Mouse (Mus musculus) hindbrain, embryonic 13.5 days (tissue): ENCODE measurements around the gene N4bp3. TPM values are rescaled to one million over a fixed set of nuclear protein-coding genes. Genes with fewer than 3 reads are reported as not detected.
A peak's percentile ranks its signal among the peaks of the same experiment; 100 is the strongest.
"Not testable (repeated sequence)": the region's sequence is repeated elsewhere in the genome, so short reads cannot be mapped to it uniquely, and the experiment has no call there.

ENCODE experiments used
- ATAC-seq: fragments of 200-750 bp; cut with Nextera tagmentation; 2 replicates; pipeline ENCODE4 v1.8.0; 2017; ENCODE audit warnings: moderate TSS enrichment; ENCODE audit not compliant: low FRiP score
- H3K27ac ChIP-seq: fragments of 300-500 bp; sonication (generic); 2 replicates; pipeline ENCODE4 v1.5.1; 2015; ENCODE audit warnings: inconsistent platforms, mild to moderate bottlenecking, moderate library complexity
- H3K27me3 ChIP-seq: fragments of 300-500 bp; sonication (generic); 2 replicates; pipeline ENCODE4 v1.6.1; 2015; ENCODE audit warnings: mild to moderate bottlenecking, inconsistent platforms
- H3K36me3 ChIP-seq: fragments of 300-500 bp; sonication (generic); 2 replicates; pipeline ENCODE4 v1.6.1; 2015; ENCODE audit warnings: mild to moderate bottlenecking, inconsistent platforms
- H3K4me1 ChIP-seq: fragments of 300-500 bp; sonication (generic); replicated peaks from 2 replicates; pipeline ENCODE4 v1.6.1; 2015; ENCODE audit warnings: inconsistent platforms
- H3K4me2 ChIP-seq: fragments of 300-500 bp; sonication (generic); 2 replicates; pipeline ENCODE4 v1.6.1; 2015; ENCODE audit warnings: inconsistent platforms, mild to moderate bottlenecking, moderate library complexity
- H3K4me3 ChIP-seq: fragments of 300-500 bp; sonication (generic); 2 replicates; pipeline ENCODE4 v1.5.1; 2015; ENCODE audit warnings: mild to moderate bottlenecking, inconsistent platforms
- H3K9ac ChIP-seq: fragments of 300-500 bp; sonication (generic); 2 replicates; pipeline ENCODE4 v1.6.1; 2015; ENCODE audit warnings: mild to moderate bottlenecking, inconsistent platforms
- H3K9me3 ChIP-seq: fragments of 300-500 bp; sonication (generic); 2 replicates; pipeline ENCODE4 v1.6.1; 2016; ENCODE audit warnings: inconsistent platforms
- WGBS: fragments of 180-500 bp; shearing (Covaris S2); methylation state at CpG from one replicate; pipeline ENCODE4 v1.1.7; 2015; 5-methylcytosine and 5-hydroxymethylcytosine counted together
- polyA plus RNA-seq: library from polyadenylated mRNA; unstranded; fragments of >200 nt; fragmentation: Nextera tagmentation; extraction: Ambion mirVana; gene quantifications from 2 replicates; pipeline ENCODE4 v1.2.1, GENCODE M21; 2015

Gene N4bp3
- polyA plus RNA-seq, result 12.9 and 14.1 TPM in 2 replicates

GRCm38 (mm10) chr11:51650691-51651515 lies at the start of gene N4bp3, which contains the start of gene D930048N14Rik:
Gene N4bp3 (minus strand): TSS chr11:51650842.
Gene D930048N14Rik (plus strand): TSS chr11:51650954.
- H3K4me3 ChIP-seq, result peak within 1 kb of the TSS; percentile 67
- H3K4me2 ChIP-seq, result peak within 1 kb of the TSS; percentile 91
- H3K27me3 ChIP-seq, result peaks cover 28% of the 10 kb centered on the region
- 2% methylated on average over 70 of the region's 70 CpGs for WGBS
- peak; percentile 71 for ATAC-seq
- H3K9ac ChIP-seq, result peak within 1 kb of the TSS; percentile 81
- peak within 1 kb of the TSS; percentile 55; the same call in 1 of the 2 replicates for H3K27ac ChIP-seq
- H3K9me3 ChIP-seq, result no peaks in the 10 kb centered on the region
- no peaks in the 10 kb centered on the region for H3K36me3 ChIP-seq
- H3K4me1 ChIP-seq, result peaks cover 41% of the 10 kb centered on the region

- Histone ChIP-seq H3K9ac (no peak overlapping the region), H3K27ac (no peak overlapping the region), H3K27me3 (no peaks in the 10 kb centered on the region), H3K4me1 (peaks cover 2% of the 10 kb centered on the region), H3K4me2 (no peak overlapping the region), H3K4me3 (no peak overlapping the region), H3K36me3 (peaks cover 45% of the 10 kb centered on the region), H3K9me3 (no peaks in the 10 kb centered on the region)
- no peak for ATAC-seq
- WGBS, result 92% methylated on average over 3 of the region's 3 CpGs
Measured at GRCm38 (mm10) chr11:51694984-51695383, 44.3 kb upstream of the N4bp3 start.

- H3K4me2 ChIP-seq, ATAC-seq, H3K9me3 ChIP-seq, H3K9ac ChIP-seq, H3K4me3 ChIP-seq, H3K27me3 ChIP-seq, H3K27ac ChIP-seq: not testable (repeated sequence)
- WGBS, result 76% methylated on average over 3 of the region's 3 CpGs
- Histone ChIP-seq H3K4me1 (peaks cover 17% of the 10 kb centered on the region), H3K36me3 (peaks cover 16% of the 10 kb centered on the region)
Measured at GRCm38 (mm10) chr11:51690597-51690996, 40.0 kb upstream of the N4bp3 start.

GRCm38 (mm10) chr11:51689343-51689742 lies 38.7 kb upstream of the N4bp3 start:
- ATAC-seq, result no peak
- Histone ChIP-seq H3K36me3 (peaks cover 18% of the 10 kb centered on the region), H3K4me1 (peaks cover 17% of the 10 kb centered on the region), H3K27me3 (no peaks in the 10 kb centered on the region), H3K9me3 (no peaks in the 10 kb centered on the region), H3K4me3 (peak overlapping the region; percentile 69), H3K9ac (peak overlapping the region; percentile 79), H3K4me2 (peak overlapping the region; percentile 65), H3K27ac (peak overlapping the region; percentile 99)
- 25% methylated on average over 6 of the region's 6 CpGs for WGBS

- peak within 1 kb of the TSS; percentile 69 for H3K4me3 ChIP-seq
- no peaks in the 10 kb centered on the region for H3K9me3 ChIP-seq
- H3K9ac ChIP-seq, result peak within 1 kb of the TSS; percentile 84
- no peaks in the 10 kb centered on the region for H3K27me3 ChIP-seq
- peak within 1 kb of the TSS; percentile 83 for H3K4me2 ChIP-seq
- peaks cover 18% of the 10 kb centered on the region for H3K36me3 ChIP-seq
- ATAC-seq, result peak; percentile 99
- peaks cover 17% of the 10 kb centered on the region for H3K4me1 ChIP-seq
- under 1% methylated on average over 60 of the region's 60 CpGs for WGBS
- peak within 1 kb of the TSS; percentile 99 for H3K27ac ChIP-seq
Measured at GRCm38 (mm10) chr11:51688330-51689328, 38.0 kb upstream of the N4bp3 start, which contains the start of gene 0610009B22Rik. Gene 0610009B22Rik (minus strand): TSS chr11:51688874.

- no peak overlapping the region for H3K4me3 ChIP-seq
- H3K9me3 ChIP-seq, result no peaks in the 10 kb centered on the region
- no peak overlapping the region for H3K4me2 ChIP-seq
- H3K36me3 ChIP-seq, result peaks cover 12% of the 10 kb centered on the region
- ATAC-seq, result no peak
- no peak overlapping the region for H3K9ac ChIP-seq
- H3K27me3 ChIP-seq, result 0 out of 2 replicates have a peak, but pooled peaks cover 2% of the 10 kb centered on the region
- no peak overlapping the region for H3K27ac ChIP-seq
- H3K4me1 ChIP-seq, result no peaks in the 10 kb centered on the region
- WGBS, result 43% methylated on average over 8 of the region's 8 CpGs
Measured at GRCm38 (mm10) chr11:51681976-51682374, 31.3 kb upstream of the N4bp3 start.

GRCm38 (mm10) chr11:51681324-51681975 lies 30.8 kb upstream of the N4bp3 start:
- Histone ChIP-seq H3K27ac (no peak overlapping the region), H3K36me3 (peaks cover 12% of the 10 kb centered on the region), H3K4me1 (no peaks in the 10 kb centered on the region), H3K9ac (no peak overlapping the region), H3K9me3 (no peaks in the 10 kb centered on the region), H3K4me3 (no peak overlapping the region), H3K4me2 (no peak overlapping the region), H3K27me3 (0 out of 2 replicates have a peak, but pooled peaks cover 2% of the 10 kb centered on the region)
- ATAC-seq, result no peak
- WGBS, result 38% methylated on average over 13 of the region's 13 CpGs

- Histone ChIP-seq H3K9ac (no peak overlapping the region), H3K4me2 (no peak overlapping the region), H3K4me1 (no peaks in the 10 kb centered on the region), H3K27ac (no peak overlapping the region), H3K9me3 (no peaks in the 10 kb centered on the region), H3K4me3 (no peak overlapping the region), H3K36me3 (no peaks in the 10 kb centered on the region), H3K27me3 (0 out of 2 replicates have a peak, but pooled peaks cover 2% of the 10 kb centered on the region)
- ATAC-seq, result no peak
- 77% methylated on average over 3 of the region's 3 CpGs for WGBS
Measured at GRCm38 (mm10) chr11:51679466-51679865, 28.8 kb upstream of the N4bp3 start.

- WGBS, result 82% methylated on average over 6 of the region's 6 CpGs
- ATAC-seq, result no peak
Measured at GRCm38 (mm10) chr11:51677737-51678418, 27.2 kb upstream of the N4bp3 start.

GRCm38 (mm10) chr11:51675386-51675785 lies 24.7 kb upstream of the N4bp3 start:
- no peaks in the 10 kb centered on the region for H3K36me3 ChIP-seq
- H3K4me2 ChIP-seq, result no peak overlapping the region
- no peaks in the 10 kb centered on the region for H3K4me1 ChIP-seq
- 0 out of 2 replicates have a peak, but pooled peaks cover 2% of the 10 kb centered on the region for H3K27me3 ChIP-seq
- 76% methylated on average over 5 of the region's 5 CpGs for WGBS
- no peak for ATAC-seq
- no peak overlapping the region for H3K27ac ChIP-seq
- no peaks in the 10 kb centered on the region for H3K9me3 ChIP-seq
- H3K4me3 ChIP-seq, result no peak overlapping the region
- no peak overlapping the region for H3K9ac ChIP-seq

More at GRCm38 (mm10) chr11:51677737-51678418, 27.2 kb upstream of the N4bp3 start:
- H3K4me3 ChIP-seq, result no peak overlapping the region
- H3K27me3 ChIP-seq, result 0 out of 2 replicates have a peak, but pooled peaks cover 2% of the 10 kb centered on the region
- H3K9me3 ChIP-seq, result no peaks in the 10 kb centered on the region
- no peak overlapping the region for H3K27ac ChIP-seq
- H3K4me1 ChIP-seq, result no peaks in the 10 kb centered on the region
- no peak overlapping the region for H3K4me2 ChIP-seq
- no peaks in the 10 kb centered on the region for H3K36me3 ChIP-seq
- H3K9ac ChIP-seq, result no peak overlapping the region

- 85% methylated on average over 9 of the region's 9 CpGs for WGBS
- Histone ChIP-seq H3K4me2 (no peak overlapping the region), H3K27me3 (no peaks in the 10 kb centered on the region), H3K27ac (no peak overlapping the region), H3K36me3 (no peaks in the 10 kb centered on the region), H3K9me3 (no peaks in the 10 kb centered on the region), H3K4me1 (no peaks in the 10 kb centered on the region), H3K9ac (no peak overlapping the region), H3K4me3 (no peak overlapping the region)
- ATAC-seq, result no peak
Measured at GRCm38 (mm10) chr11:51673291-51673690, 22.6 kb upstream of the N4bp3 start.
